Mouse (Mus musculus): ENCODE results near the gene Arhgef26.

Arhgef26 gene

DNA sequence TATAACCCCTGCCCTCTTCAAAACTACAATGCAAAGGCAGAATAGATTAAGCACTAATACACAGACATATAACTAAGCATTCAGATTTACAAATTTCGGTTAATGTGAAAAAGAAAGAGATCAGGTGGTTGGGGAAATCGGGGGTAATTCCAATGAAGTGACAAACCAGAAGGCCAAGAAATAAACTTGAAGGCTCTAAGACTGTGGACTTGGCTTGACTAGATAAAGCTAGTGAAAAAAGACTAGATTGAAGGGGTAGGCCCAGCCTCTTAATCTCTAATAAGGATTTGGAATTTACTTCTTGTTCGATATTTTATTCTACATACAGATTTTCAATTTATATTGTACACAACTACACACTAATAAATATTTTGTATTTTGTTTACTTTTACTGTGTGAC, at the start of gene Arhgef26:
TSS of gene Arhgef26 (plus strand) at position 301 of the 400 bp plus-strand sequence.
- DNase-seq (ENCODE audit: low read depth) = no peak

DNA sequence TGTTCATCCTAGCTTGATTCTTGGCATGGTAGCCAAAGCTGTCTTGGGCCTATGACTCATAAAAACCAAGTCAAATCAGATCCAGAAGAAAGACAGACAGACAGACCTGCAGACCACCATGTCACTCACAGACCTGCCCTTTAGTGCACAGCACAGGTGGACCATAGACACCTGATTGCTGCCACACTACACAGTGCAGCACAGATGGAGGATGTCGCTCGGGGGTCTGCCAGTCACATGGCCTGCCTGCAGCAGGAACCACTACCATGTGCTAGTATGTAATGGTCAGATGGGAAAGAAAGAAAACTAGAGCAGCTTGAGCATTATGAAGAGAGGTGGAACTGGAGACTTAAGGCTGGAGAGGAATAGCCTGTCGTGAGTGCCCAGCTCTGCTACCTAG, 27.7 kb upstream of the Arhgef26 start:
- DNase-seq (ENCODE audit: low read depth) = no peak

GRCm38 (mm10) chr3:62311224-62311623, 26.9 kb upstream of the Arhgef26 start:
- no peak for DNase-seq (ENCODE audit: low read depth)

DNA sequence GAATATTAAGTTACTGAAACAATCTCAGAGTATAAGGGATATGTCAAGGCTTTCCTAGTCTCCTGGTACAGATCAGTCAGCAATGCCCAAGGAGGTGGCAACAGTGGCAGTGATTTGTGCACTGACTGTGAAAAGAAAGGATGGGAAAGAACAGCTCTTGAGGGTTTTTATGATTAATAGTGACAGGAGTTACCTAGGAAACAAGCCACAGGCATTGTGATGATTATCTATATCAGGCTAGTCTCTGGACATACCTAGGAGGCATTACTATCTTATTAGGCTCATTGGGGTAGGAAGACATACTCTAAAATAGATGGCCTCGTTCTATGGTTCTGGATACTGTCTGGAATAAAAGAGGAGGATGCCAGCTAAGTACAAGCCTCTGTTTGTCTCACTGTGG, 13.4 kb upstream of the Arhgef26 start:
- no peak for DNase-seq (ENCODE audit: low read depth)

DNA sequence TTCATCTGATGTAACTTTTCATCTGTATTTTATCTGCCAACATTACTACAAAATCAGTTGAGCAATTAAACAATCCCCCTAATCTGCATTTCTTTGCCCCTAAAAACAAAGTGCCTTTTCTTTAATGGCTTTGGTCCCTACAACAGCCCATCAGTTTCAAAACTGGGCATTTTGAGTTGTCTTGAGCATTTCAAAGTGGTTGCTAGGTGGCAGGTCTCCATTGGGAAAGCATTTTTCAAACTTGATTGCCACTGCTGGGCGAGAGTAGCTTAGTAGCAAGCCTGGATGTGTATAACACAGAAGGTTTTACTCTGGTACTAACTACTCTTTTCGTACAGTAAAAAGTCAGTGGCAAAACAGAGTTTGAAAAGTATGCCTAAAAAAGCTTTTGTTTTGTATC, 10.2 kb upstream of the Arhgef26 start:
- no peak for DNase-seq (ENCODE audit: low read depth)

- no peak for DNase-seq (ENCODE audit: low read depth)
These were observed 313 bp downstream of the Arhgef26 start for GRCm38 (mm10) chr3:62338461-62338853.

DNA sequence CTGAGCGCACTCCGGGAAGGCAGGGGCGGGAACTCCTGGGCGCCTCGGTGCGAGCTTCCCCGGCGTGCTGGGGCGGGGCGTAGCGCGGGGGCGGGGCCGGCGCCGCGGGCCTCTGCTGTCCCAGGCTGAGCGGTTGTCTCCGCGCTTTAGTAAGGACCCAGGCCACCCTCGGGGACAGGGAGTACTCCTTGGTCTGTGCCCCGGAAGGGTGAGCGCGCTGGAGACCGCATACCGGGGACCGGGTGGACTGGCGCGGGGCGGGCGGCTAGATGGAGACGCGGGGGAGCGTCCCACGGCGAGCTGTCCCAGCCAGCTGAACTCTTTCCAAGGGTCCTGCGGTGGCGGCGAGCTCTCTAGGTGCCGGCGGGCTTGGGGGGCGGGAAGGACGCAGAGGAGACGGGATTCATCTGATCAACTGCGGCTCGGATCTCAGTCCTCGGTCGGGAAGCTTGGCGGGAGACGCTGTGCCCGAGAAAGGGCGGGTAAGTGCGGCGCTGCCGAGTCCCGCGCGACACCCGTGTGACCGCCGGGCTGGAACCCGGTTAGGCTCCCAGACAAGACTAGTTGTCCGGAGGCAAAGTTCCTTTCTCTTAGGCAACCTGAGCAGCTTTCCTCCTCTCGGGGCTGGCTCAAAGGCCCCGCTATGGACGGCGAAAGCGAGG, 841 bp downstream of the Arhgef26 start:
- DNase-seq (ENCODE audit: low read depth) = no peak

DNA sequence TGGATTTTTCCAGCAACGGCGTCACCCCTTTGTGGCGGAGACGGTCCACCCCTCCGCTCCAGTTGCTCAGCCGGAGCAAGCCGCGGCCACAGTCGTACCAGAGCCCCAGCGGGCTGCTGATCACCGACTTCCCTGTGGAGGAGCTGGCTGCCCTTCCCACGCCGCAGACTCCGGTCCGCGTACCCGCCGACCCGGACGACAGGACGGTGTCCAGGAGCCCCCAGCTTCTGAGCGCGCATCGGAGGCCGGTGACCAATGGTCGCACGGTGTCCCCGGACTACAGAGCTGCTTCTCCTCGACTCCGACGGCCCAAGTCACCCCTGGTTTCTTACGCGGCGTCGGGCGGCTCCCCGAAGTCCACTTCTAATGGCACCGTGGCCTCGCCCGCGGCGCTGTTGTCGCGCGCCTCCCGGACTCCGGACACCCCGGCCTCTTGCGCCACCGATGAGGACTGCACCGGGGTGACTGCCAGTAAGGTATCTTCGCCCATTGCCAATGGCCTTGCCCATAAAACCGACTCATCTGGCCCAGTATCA, 1.4 kb downstream of the Arhgef26 start:
- no peak for DNase-seq (ENCODE audit: low read depth)

DNA sequence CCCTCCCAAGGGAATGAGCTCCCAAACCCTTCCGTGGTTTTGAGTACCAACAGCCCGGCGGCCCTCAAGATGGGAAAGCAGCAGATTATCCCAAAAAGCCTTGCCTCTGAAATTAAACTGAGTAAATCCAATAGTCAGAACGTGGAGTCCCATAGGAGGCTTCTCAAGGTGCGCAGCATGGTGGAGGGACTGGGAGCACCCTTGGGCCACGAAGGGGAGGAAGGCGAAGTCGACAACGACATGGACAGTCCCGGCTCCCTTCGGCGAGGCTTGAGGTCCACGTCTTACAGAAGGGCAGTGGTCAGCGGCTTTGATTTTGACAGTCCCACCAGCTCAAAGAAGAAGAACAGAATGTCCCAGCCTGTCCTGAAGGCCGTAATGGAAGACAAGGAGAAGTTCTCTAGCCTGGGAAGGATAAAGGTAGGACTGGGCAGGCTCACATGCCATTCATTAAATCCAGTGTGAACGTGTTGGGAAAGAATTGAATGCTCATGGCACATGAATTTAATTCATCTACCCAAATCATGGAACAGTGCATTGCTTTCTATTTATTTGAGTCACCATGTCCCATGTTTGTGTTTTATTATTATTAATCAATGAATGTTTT, 2.1 kb downstream of the Arhgef26 start:
- no peak for DNase-seq (ENCODE audit: low read depth)

GRCm38 (mm10) chr3:62340861-62341260, 2.7 kb downstream of the Arhgef26 start:
- DNase-seq (ENCODE audit: low read depth) = no peak

DNA sequence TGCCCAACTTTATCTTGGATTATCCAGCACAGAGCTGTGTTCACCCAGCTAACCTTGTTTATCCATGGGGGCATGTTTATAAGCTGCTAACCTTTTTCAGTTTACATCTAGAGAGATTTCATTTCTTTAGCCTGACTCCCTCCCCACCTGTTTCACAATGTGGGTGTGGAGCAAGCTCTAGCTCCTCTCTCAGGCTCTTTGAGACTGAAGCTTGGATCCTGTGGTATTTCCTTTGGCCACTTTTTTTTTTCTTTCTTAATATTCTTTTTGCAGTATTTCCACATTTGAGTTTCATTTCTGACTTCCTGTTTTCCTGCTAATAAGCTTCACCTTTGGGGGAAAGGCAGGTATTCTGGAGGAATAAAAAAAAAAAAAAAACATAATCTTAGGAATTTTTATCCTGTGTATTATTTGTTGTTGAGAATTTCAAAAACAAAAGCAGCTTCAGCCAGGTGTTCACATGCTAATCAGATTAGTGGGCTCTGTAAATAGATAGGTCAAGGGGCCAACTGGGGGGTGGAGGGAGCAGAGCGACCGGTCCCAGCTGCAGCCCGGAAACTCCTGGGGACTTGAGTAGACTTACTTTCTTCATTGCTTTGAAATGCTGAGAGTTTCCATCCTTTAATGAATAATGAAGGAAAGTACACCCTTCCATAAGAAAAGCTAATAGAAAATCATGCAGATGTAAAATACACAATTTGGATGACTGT, 3.5 kb downstream of the Arhgef26 start:
- DNase-seq (ENCODE audit: low read depth) = no peak

- no peak for DNase-seq (ENCODE audit: low read depth)
These were observed 10.5 kb downstream of the Arhgef26 start for GRCm38 (mm10) chr3:62348514-62349217.

GRCm38 (mm10) chr3:62349218-62349897, 11.2 kb downstream of the Arhgef26 start:
- no peak for DNase-seq (ENCODE audit: low read depth)

- no peak for DNase-seq (ENCODE audit: low read depth)
These were observed 13.9 kb downstream of the Arhgef26 start for GRCm38 (mm10) chr3:62352071-62352470.

DNA sequence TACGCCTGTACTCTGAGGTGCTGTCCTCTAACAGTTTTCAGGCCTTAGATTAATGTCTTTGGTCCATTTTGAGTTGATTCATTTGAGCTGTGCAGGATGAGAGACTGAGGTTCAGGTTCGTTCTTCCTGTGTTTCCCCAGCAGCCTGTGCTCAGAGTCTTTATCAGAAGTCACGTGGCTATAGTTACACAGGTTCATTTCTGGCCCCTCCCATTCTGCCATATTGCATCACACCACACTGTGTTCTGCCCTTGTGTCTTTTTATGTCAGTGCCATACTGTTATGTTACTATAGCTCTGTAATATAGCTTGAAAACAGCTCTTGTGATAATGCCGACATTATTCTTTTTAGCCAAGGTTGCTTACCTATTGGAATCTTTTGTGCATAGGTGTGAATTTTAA, 14.7 kb downstream of the Arhgef26 start:
- DNase-seq (ENCODE audit: low read depth) = no peak

- DNase-seq (ENCODE audit: low read depth) = no peak
These were observed 29.7 kb downstream of the Arhgef26 start for GRCm38 (mm10) chr3:62367882-62368281.

GRCm38 (mm10) chr3:62372841-62373240, 34.7 kb downstream of the Arhgef26 start:
- no peak for DNase-seq (ENCODE audit: low read depth)

- DNase-seq (ENCODE audit: low read depth) = no peak
These were observed 36.2 kb downstream of the Arhgef26 start for GRCm38 (mm10) chr3:62374346-62374745.

DNA sequence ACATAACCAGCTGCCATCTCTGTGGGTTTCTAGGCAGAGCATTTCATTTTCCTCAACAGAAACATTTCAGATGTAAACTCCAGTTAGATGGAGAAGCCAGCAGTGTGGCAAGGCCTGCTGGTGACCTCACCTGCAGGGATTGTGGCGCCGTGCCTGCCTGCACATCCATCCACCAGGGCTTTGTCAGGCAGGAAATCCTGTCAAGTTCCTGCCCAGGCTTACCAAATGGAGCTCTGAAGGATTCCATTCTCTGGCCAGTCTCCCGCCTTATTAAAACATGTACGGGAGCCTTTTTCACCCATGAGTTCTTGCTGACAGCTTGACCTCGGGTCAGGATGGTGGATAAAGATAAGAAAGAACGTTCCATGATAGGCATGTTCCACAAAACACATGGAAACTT, 36.7 kb downstream of the Arhgef26 start:
- no peak for DNase-seq (ENCODE audit: low read depth)

- DNase-seq (ENCODE audit: low read depth) = no peak
These were observed 38.6 kb downstream of the Arhgef26 start for GRCm38 (mm10) chr3:62376719-62377118.

DNA sequence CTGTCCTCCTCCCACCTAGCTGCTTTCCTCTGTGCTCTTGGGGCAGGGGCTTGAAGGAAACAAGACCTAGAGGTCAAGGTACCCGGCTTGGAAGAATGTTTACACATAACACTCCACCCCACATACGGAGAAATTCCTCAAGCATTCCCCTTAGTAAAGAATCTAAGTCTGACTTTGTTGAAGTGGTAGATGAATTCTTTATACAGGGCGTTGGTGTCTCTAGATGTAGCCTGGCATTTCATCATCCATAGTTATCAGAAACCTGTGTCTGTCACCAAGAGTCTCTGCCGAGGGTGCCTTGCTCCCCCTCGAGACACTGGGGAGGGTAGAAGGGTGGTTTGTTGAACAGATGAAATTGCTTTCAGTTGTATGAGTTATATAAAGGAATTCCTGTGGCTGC, 41.8 kb downstream of the Arhgef26 start:
- no peak for DNase-seq (ENCODE audit: low read depth)

DNA sequence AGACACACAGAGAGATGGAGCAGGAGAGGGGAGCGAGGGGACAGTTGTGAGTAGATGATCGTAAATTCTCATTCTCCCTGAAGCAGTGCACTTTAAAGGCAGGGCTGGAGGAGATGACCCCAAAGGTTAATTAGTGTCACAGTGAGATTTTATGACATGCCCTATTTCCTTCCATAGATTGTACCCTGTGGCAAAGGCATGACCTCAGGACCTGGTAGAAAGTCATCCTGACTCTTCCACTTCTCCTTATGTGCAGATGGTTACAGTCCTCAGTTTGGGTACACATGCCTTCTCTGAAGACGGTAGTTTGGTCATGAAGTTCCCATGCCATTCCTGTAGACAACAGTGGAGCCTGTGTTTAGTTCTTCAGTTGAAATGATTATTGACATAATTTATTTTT, 42.3 kb downstream of the Arhgef26 start:
- DNase-seq (ENCODE audit: low read depth) = no peak

Data from NIH3T3 (cell line).